Mouse (Mus musculus) kidney, embryonic 16.5 days (tissue): ENCODE data around the gene Ifna4. TPM values are rescaled to one million over a fixed set of nuclear protein-coding genes. Genes with fewer than 3 reads are reported as not detected.
A peak's percentile ranks its signal among the peaks of the same experiment; 100 is the strongest.

Experiments used
- ATAC-seq: fragments of 200-750 bp; cut with Nextera tagmentation; 2 replicates; pipeline ENCODE4 v1.8.0; 2017; ENCODE audit warnings: moderate TSS enrichment; ENCODE audit not compliant: low FRiP score, low TSS enrichment
- H3K27ac ChIP-seq: fragments of 300-500 bp; sonication (generic); 2 replicates; pipeline ENCODE4 v1.5.1; 2014; ENCODE audit warnings: low read length
- H3K27me3 ChIP-seq: fragments of 300-500 bp; sonication (generic); 2 replicates; pipeline ENCODE4 v1.6.1; 2014; ENCODE audit warnings: low read length, control low read depth, mixed read lengths; ENCODE audit not compliant: insufficient read depth
- H3K36me3 ChIP-seq: fragments of 300-500 bp; sonication (generic); 2 replicates; pipeline ENCODE4 v1.6.1; 2014; ENCODE audit warnings: low read length, control low read depth, mixed read lengths; ENCODE audit not compliant: insufficient read depth
- H3K4me1 ChIP-seq: fragments of 300-500 bp; sonication (generic); 2 replicates; pipeline ENCODE4 v1.6.1; 2014; ENCODE audit warnings: low read length, control low read depth, mixed read lengths; ENCODE audit not compliant: insufficient read depth
- H3K4me2 ChIP-seq: fragments of 300-500 bp; sonication (generic); replicated peaks from 2 replicates; pipeline ENCODE4 v1.6.1; 2014; ENCODE audit warnings: low read depth, low read length
- H3K4me3 ChIP-seq: fragments of 300-500 bp; sonication (generic); 2 replicates; pipeline ENCODE4 v1.5.1; 2014; ENCODE audit warnings: mild to moderate bottlenecking, low read length
- H3K9ac ChIP-seq: fragments of 300-500 bp; sonication (generic); replicated peaks from 2 replicates; pipeline ENCODE4 v1.6.1; 2014; ENCODE audit warnings: low read length
- H3K9me3 ChIP-seq: fragments of 300-500 bp; sonication (generic); 2 replicates; pipeline ENCODE4 v1.6.1; 2016; ENCODE audit warnings: low read length, control low read depth
- WGBS: fragments of 180-500 bp; shearing (Covaris S2); extraction: QIAGEN DNeasy Blood & Tissue Kit; methylation state at CpG from one replicate; pipeline ENCODE4 v1.1.7; 2014; 5-methylcytosine and 5-hydroxymethylcytosine counted together
- polyA plus RNA-seq: library from polyadenylated mRNA; unstranded; fragments of >200 nt; fragmentation: Nextera tagmentation; extraction: Ambion mirVana; gene quantifications from 2 replicates; pipeline ENCODE4 v1.2.1, GENCODE M21; 2015

The Ifna4 gene
- polyA plus RNA-seq, 1 experiment from 2014 or later = not detected

GRCm38 (mm10) chr4:88864599-88864998 lies 22.9 kb downstream of the Ifna4 start:
- Histone ChIP-seq H3K4me3 (no peak overlapping the region), H3K9me3 (no peaks in the 10 kb centered on the region), H3K9ac (no peak overlapping the region), H3K27ac (no peak overlapping the region), H3K4me2 (no peak overlapping the region), H3K4me1 (peaks cover 8% of the 10 kb centered on the region; the same call in 1 of the 2 replicates), H3K36me3 (no peaks in the 10 kb centered on the region), H3K27me3 (peaks cover 13% of the 10 kb centered on the region)
- WGBS = 65% methylated on average over 9 of the region's 9 CpGs
- ATAC-seq = no peak

- Histone ChIP-seq H3K4me1 (peaks cover 8% of the 10 kb centered on the region; the same call in 1 of the 2 replicates), H3K36me3 (no peaks in the 10 kb centered on the region), H3K9me3 (no peaks in the 10 kb centered on the region), H3K27me3 (peaks cover 13% of the 10 kb centered on the region), H3K4me3 (no peak overlapping the region), H3K4me2 (no peak overlapping the region), H3K9ac (no peak overlapping the region), H3K27ac (no peak overlapping the region)
- no peak for ATAC-seq
- WGBS = 48% methylated on average over 6 of the region's 6 CpGs
Observed at GRCm38 (mm10) chr4:88865011-88865569, 23.4 kb downstream of the Ifna4 start.

GRCm38 (mm10) chr4:88867366-88867925 lies 25.8 kb downstream of the Ifna4 start:
- Histone ChIP-seq H3K9me3 (no peaks in the 10 kb centered on the region), H3K27me3 (peaks cover 18% of the 10 kb centered on the region), H3K27ac (no peak overlapping the region), H3K36me3 (no peaks in the 10 kb centered on the region), H3K9ac (peak overlapping the region; percentile 62; the same call in 1 of the 2 replicates), H3K4me1 (peaks cover 8% of the 10 kb centered on the region; the same call in 1 of the 2 replicates), H3K4me2 (peak overlapping the region; percentile 89), H3K4me3 (peak overlapping the region; percentile 65)
- under 1% methylated on average over 8 of the region's 8 CpGs for WGBS
- ATAC-seq = peak; percentile 73; the same call in 1 of the 2 replicates

- no peak overlapping the region for H3K27ac ChIP-seq
- H3K27me3 ChIP-seq = peaks cover 18% of the 10 kb centered on the region
- WGBS = 10% methylated on average over 29 of the region's 31 CpGs
- H3K4me1 ChIP-seq = peaks cover 8% of the 10 kb centered on the region; the same call in 1 of the 2 replicates
- H3K9me3 ChIP-seq = no peaks in the 10 kb centered on the region
- peak; percentile 72; the same call in 1 of the 2 replicates for ATAC-seq
- H3K4me2 ChIP-seq = peak overlapping the region; percentile 89
- H3K36me3 ChIP-seq = no peaks in the 10 kb centered on the region
- H3K9ac ChIP-seq = peak overlapping the region; percentile 62
- peak overlapping the region; percentile 65 for H3K4me3 ChIP-seq
Observed at GRCm38 (mm10) chr4:88867926-88868911, 26.6 kb downstream of the Ifna4 start.

- no peak overlapping the region for H3K9ac ChIP-seq
- no peak overlapping the region for H3K4me2 ChIP-seq
- H3K36me3 ChIP-seq = no peaks in the 10 kb centered on the region
- H3K9me3 ChIP-seq = no peaks in the 10 kb centered on the region
- H3K27ac ChIP-seq = no peak overlapping the region
- peaks cover 7% of the 10 kb centered on the region; the same call in 1 of the 2 replicates for H3K27me3 ChIP-seq
- 0% methylated on average over 2 of the region's 2 CpGs for WGBS
- H3K4me3 ChIP-seq = no peak overlapping the region
- H3K4me1 ChIP-seq = peaks cover 6% of the 10 kb centered on the region; the same call in 1 of the 2 replicates
- ATAC-seq = no peak
Observed at GRCm38 (mm10) chr4:88872691-88873090, 31.0 kb downstream of the Ifna4 start.

- Histone ChIP-seq H3K27me3 (peaks cover 5% of the 10 kb centered on the region; the same call in 1 of the 2 replicates), H3K4me2 (no peak overlapping the region), H3K27ac (no peak overlapping the region), H3K4me3 (no peak overlapping the region), H3K9me3 (no peaks in the 10 kb centered on the region), H3K36me3 (no peaks in the 10 kb centered on the region), H3K4me1 (no peaks in the 10 kb centered on the region), H3K9ac (no peak overlapping the region)
- 65% methylated on average over 4 of the region's 4 CpGs for WGBS
- no peak for ATAC-seq
Observed at GRCm38 (mm10) chr4:88875435-88876095, 33.9 kb downstream of the Ifna4 start.

GRCm38 (mm10) chr4:88876520-88876919 lies 34.9 kb downstream of the Ifna4 start:
- no peaks in the 10 kb centered on the region for H3K36me3 ChIP-seq
- peaks cover 4% of the 10 kb centered on the region; the same call in 1 of the 2 replicates for H3K27me3 ChIP-seq
- H3K9me3 ChIP-seq = no peaks in the 10 kb centered on the region
- H3K27ac ChIP-seq = no peak overlapping the region
- no peak overlapping the region for H3K4me3 ChIP-seq
- WGBS = 87% methylated on average over 4 of the region's 4 CpGs
- H3K4me2 ChIP-seq = no peak overlapping the region
- no peak overlapping the region for H3K9ac ChIP-seq
- H3K4me1 ChIP-seq = no peaks in the 10 kb centered on the region
- no peak for ATAC-seq

GRCm38 (mm10) chr4:88878246-88878645 lies 36.6 kb downstream of the Ifna4 start:
- Histone ChIP-seq H3K36me3 (no peaks in the 10 kb centered on the region), H3K27me3 (no peaks in the 10 kb centered on the region; the same call in 1 of the 2 replicates), H3K4me1 (no peaks in the 10 kb centered on the region), H3K4me3 (no peak overlapping the region), H3K9ac (no peak overlapping the region), H3K9me3 (no peaks in the 10 kb centered on the region), H3K4me2 (0 out of 2 replicates have a peak overlapping the region, but pooled peaks have one; percentile 15), H3K27ac (no peak overlapping the region)
- 46% methylated on average over 10 of the region's 10 CpGs for WGBS
- no peak for ATAC-seq

- ATAC-seq = no peak
- no peak overlapping the region for H3K27ac ChIP-seq
- 64% methylated on average over 4 of the region's 4 CpGs for WGBS
Observed at GRCm38 (mm10) chr4:88878772-88879171, 37.1 kb downstream of the Ifna4 start.

More at GRCm38 (mm10) chr4:88878772-88879171, 37.1 kb downstream of the Ifna4 start:
- Histone ChIP-seq H3K9ac (no peak overlapping the region), H3K4me3 (no peak overlapping the region), H3K4me1 (no peaks in the 10 kb centered on the region), H3K4me2 (no peak overlapping the region), H3K36me3 (no peaks in the 10 kb centered on the region), H3K9me3 (no peaks in the 10 kb centered on the region), H3K27me3 (no peaks in the 10 kb centered on the region; the same call in 1 of the 2 replicates)
